Mouse (Mus musculus) CD4-positive, CD25-positive, alpha-beta regulatory T cell, adult 2 months (primary cell): ENCODE measurements at regions not wholly inside any gene's neighbourhood (a gene's known extent, or its start where the extent isn't known, plus 50 kb on each side); places are given as distances from the start of the nearest gene placed in this dataset.
A peak's percentile ranks its signal among the peaks of the same experiment; 100 is the strongest.

ENCODE experiments used
- DNase-seq: peaks from one replicate; pipeline ENCODE4 v3.0.0-alpha.2; 2012; ENCODE audit warnings: low read depth, low spot score

DNA sequence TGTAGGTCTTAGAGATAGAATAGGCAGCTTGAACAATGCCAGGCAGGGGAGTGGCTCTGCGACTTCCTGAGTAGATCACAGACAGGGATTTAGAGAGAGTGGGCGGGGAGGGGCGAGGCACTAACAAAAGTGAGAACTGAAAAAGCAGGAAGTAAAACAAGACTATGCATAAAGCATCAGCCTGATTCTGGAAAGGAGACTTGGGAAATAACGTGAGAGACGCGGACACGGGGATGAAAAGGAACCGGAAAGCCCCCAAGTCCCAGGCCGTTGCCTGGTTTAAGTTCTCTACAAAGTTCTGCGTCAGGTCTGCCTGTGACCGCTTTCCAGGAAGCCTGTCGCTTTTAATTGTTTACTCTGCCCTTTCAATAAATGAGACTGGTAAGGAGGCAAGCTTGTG, 86.3 kb downstream of the D16Ertd472e start:
- peak; percentile 80 for DNase-seq

DNA sequence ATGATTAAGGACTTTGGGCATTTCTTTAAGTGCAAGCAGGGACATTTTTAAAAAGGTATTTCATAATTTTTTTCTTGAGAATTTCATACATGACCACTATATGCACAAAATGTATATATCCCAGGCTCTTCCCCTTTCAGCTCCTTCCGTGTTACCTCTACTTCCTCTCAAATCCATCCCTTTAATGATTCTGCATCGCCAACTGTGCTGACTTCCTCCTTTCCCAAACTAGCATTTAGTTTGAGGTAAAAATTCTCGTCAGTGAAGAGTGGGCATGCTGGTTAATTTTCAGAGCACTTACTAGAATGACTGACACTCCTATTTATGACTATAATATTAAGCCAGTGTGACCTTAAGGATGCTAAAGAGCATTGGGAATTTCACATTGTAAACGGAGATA, 86.9 kb downstream of the D16Ertd472e start:
- no peak for DNase-seq

DNA sequence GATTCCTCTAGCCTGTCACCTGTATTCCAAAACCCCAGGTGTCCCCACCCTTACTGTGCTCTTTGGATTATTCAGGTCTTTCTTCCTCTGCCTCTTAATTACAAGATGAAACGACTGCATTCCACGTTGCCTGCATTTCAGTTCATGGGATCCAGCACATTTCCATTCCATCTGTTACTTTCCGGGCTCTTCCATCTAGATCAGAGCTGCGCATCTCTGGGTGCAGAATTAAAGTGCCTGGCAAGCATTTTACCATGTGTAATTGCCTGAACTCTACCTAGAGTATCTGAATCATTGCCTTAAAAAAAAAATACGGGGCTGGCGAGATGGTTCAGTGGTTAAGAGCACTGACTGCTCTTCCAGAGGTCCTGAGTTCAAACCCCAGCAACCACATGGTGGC, 90.0 kb downstream of the D16Ertd472e start:
- DNase-seq, result no peak

DNA sequence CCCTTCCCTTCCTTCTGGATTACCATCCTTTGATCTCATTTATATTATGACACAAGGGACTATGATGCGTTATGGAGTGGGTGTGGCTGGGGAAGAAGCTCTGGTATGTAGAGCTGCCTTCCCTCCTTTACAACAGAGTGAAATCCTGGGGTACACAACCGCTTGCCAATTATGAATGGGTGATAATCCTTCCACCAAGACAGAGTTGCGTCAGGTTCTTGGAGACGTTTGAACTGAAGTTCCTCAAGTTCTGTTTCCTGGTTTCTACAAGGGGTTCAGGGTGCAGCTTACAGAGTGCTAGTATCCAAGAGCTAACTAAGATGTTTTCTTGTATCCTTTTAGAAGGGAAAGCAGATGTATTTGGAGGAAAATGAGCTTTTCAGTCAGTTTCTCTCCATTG, 92.2 kb downstream of the D16Ertd472e start:
- DNase-seq, result no peak

GRCm38 (mm10) chr16:78481571-78481970, 94.9 kb downstream of the D16Ertd472e start:
- no peak for DNase-seq

- DNase-seq, result no peak
Measured at GRCm38 (mm10) chr16:78481065-78481464, 95.4 kb downstream of the D16Ertd472e start.

- DNase-seq, result no peak
Measured at GRCm38 (mm10) chr16:78480261-78480660, 96.2 kb downstream of the D16Ertd472e start.

- DNase-seq, result no peak
Measured at GRCm38 (mm10) chr16:78473456-78473855, 96.5 kb upstream of the Btg3 start.

DNA sequence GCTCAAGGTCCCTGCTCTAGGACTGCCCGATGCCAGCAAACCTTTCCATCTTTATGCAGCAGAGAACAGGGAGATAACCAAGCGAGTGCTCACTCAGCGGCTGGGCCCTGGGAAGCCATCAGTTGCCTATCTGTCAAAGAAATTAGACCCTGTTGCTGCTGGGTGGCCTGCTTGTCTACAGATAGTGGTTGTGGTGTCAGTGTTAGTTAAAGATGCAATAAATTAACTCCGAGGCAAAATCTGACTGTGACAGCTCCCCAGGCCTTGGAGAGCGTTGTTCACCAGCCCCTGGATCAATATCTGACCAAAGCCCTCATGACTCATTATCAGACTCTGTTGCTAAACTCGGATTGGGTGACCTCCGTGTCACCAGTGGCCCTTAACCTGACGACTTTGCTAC, 83.0 kb upstream of the Btg3 start:
- DNase-seq, result no peak

DNA sequence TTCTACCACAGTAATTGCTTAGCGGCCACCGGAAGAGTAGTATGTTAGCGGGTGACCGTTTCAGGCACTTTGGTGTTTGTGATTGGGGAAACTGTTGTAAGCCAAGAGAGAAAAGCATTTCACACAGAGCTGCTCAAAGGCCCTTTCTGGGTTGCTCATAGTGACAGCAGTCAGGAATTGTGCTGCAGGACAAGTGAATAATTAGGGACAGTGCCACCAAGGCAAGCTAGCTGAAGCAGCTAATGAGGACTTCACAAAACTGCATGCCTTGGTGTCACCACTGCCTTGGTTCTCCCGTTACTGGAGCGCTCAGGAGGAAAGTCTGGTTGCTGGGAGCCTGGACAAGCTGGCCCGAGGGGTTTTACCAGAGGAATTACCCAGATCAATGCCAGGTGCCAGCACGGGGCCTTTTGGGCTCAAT, 80.7 kb upstream of the Btg3 start:
- DNase-seq, result no peak

- DNase-seq, result no peak
Measured at GRCm38 (mm10) chr16:78456345-78456744, 79.4 kb upstream of the Btg3 start.

DNA sequence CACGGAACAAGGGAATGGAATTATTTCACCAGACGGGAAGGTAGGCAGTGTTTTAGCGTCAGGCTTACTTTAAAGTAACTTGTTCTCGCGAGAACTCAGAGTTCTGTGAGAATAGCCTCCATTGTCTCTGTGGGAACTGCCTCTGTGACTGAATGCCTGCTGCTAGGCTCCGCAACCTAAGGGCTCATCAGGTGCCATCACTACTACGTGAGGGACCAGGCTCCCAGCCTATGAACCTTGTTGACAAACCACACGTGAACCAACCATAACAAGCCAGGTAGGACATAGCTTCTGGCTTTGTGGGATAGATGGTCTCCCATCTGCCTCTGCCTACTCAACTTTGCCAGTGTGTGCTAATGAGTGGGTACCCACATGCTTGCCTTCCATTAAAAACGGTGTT, 77.5 kb upstream of the Btg3 start:
- no peak for DNase-seq

- DNase-seq, result peak; percentile 87
Measured at GRCm38 (mm10) chr16:78452303-78452702, 75.3 kb upstream of the Btg3 start.

DNA sequence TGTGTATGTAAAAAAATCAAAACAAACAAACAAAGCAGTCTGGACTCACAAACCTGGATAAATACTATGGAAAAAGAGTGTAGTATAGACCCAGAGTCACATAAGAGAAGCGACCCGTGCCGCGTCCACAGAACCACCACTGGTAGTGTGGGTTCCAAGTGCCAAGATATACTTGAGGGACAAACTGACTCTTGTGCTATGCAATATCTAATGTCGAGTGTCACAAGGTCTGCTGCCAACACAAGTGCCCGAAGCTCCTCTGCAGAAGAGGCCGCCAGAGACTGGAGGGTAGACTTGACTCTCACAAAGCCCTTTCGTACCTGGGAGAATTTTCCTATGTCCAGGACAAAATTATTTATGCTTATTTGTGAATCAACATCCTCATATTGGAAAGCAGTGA, 74.8 kb upstream of the Btg3 start:
- peak; percentile 2 for DNase-seq

DNA sequence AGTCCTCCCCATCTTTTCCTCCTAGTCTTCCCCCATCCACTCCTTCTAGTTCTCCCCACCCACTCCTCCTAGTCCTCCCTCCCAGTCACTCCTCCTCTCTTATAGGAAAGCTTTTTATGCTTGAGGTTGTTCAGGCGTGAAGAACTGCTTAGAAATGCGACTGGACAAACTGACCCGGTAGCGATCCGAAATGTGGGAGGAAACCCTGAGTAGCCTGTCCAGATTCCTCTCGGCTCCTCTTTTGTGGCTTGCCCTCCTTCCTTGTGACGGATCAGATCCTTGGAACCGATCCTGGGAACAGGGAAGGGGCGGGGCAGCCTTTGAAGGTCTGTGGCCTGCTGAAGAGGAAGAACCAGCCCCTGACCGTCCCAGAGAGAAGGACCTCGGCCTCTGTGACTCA, 74.3 kb upstream of the Btg3 start:
- DNase-seq, result no peak

GRCm38 (mm10) chr16:78449231-78449630, 72.2 kb upstream of the Btg3 start:
- DNase-seq, result no peak

DNA sequence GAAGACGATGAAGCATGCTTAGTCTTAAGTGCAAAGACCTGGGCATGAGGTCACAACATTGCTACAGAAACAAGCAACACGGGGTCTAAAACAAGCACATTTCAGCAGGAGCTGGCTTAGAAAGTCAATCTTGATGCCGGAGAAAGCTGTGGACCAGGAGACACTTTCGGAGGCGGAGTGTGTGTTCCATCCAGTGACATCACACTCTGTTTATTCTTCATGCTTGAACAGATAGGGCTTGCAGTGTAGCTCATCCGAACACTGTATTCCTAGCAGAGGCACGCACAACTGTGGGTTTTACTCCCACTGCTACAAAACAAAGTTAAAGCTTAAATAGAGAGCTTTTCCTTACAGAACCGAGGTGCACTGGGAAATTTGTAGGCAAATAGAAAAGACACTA, 66.3 kb upstream of the Btg3 start:
- no peak for DNase-seq

DNA sequence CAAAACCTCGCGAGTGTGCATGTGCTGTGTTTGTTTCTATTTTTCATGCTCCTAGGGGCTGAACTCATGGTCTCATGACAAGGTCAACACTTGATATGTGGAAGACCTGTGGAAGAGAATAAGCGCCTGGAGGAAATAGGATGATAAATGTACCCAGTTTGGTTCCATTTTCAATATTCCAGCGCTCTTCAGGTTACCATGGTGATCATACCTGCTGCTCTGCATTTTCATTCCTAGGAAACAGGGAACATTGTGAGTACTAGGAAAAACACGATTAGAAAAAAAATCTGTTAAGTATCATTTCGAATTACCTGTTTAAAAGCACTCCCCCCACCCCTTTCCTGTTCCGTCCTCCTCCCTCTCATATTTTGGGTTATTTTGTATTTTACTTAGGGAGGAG, 65.8 kb upstream of the Btg3 start:
- DNase-seq, result no peak

- no peak for DNase-seq
Measured at GRCm38 (mm10) chr16:78441961-78442360, 65.0 kb upstream of the Btg3 start.

DNA sequence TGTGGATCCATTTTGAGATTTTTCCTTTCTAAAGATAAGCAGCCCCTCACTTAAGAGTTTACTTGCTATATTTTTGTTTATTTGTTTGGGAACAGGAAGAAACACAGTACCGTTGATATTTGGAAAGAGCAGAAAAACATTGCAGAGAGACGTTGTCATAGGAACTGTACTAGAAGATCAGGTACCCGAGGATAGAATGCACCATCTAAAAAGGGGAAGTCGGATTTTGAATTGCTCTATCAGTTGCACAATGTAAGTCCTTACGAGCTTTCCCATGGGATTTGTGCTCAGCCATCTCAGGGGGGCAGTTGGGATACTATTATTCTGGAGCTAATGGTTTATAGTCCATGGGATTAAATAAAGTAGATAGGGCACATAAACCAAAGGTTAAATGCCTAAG, 58.7 kb upstream of the Btg3 start:
- DNase-seq, result no peak

DNA sequence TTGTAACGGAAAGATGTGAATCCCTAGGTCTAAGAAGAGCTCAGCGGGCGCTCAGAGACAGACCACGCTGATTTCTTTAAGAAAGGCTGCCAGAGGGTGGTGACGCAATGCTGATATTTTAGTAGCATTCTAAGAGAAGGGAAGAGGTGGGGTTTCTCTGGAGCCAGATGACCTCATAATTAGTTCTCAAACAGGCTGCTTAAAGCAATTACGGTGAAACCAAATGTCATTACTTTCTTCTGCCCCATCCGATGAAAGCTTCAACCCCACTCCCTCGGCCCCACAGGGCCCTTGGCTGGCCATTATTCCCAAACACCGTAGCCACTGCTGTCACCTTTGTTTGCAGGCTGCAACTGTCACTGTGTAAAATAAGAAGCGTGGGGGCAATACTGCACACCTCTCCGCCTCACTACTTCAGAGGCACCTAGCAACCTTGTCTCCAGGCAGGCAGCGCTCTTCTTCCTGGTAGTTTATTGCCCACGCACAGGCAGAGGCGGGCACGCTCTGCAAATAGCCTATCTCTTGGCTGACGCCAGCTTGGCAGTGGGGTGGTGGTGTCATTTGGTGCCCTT, 50.6 kb upstream of the Btg3 start:
- no peak for DNase-seq
